Mouse (Mus musculus) bone marrow macrophage, adult 2 months (primary cell): ENCODE data around the gene Ddah2.

Source experiments
- CTCF ChIP-seq: IDR thresholded peaks from 2 replicates; pipeline ENCODE4 v1.5.1; 2012; ENCODE audit warnings: low read depth, mild to moderate bottlenecking, low read length, moderate library complexity
- POLR2A ChIP-seq: IDR thresholded peaks from 2 replicates; pipeline ENCODE4 v1.6.1; 2012; ENCODE audit warnings: mild to moderate bottlenecking, low read depth, low read length, borderline replicate concordance

DNA sequence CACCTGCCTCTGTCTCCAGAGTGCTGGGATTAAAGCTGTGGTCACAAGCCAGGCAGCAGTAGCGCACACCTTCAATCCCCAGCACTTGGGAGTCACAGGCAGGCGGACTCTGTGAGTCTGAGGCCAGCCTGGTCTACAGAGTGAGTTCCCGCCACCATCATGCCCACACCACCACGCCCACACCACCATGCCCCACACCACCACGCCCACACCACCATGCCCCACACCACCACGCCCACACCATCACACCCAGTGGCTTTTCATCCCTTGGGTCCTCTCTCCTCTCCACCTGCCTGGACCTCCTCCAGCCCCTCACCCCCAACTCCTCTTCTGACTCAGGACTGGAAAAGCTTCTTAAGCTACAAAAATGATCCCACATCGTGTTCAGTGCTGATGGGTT lies 27.0 kb upstream of the Ddah2 start:
- no peak for TF ChIP-seq CTCF
- no peak for TF ChIP-seq POLR2A
